Mouse (Mus musculus): ENCODE results near the gene Ptpn6. TPM values are rescaled to one million over a fixed set of nuclear protein-coding genes. Genes with fewer than 3 reads are reported as not detected.

Gene Ptpn6
- total and polyA plus RNA-seq, 3 experiments: 91.9 to 184 TPM; not detected in 1

- DNase-seq (ENCODE audit: low read depth, low spot score): no peak
- Histone ChIP-seq H3K4me1 (ENCODE audit: control insufficient read depth in 1 of 2, insufficient read depth in 2 of 2, low read length in 2 of 2) (peaks cover 3 to 26% of the 10 kb centered on the region in 2 experiments; a peak in 3 of 4 replicates), H3K9me3 (replicated peaks; ENCODE audit: insufficient read depth, low read length) (no peaks in the 10 kb centered on the region), H3K27me3 (ENCODE audit: control insufficient read depth in 1 of 2, insufficient read depth in 2 of 2, low read length in 2 of 2) (no peaks in the 10 kb centered on the region), H3K79me2 (ENCODE audit: control insufficient read depth, insufficient read depth, low read length, poor library complexity) (peaks cover 18% of the 10 kb centered on the region), H3K9ac (ENCODE audit: control insufficient read depth, low read depth, low read length, poor library complexity, severe bottlenecking) (no peak overlapping the region), H3K36me3 (ENCODE audit: control insufficient read depth in 1 of 2, insufficient read depth in 2 of 2, low read length in 2 of 2) (peaks cover 9 to 23% of the 10 kb centered on the region in 2 experiments), H3K27ac (ENCODE audit: control insufficient read depth, low read depth, low read length) (no peak overlapping the region), H3K4me3 (ENCODE audit: control insufficient read depth in 1 of 2, insufficient read depth in 1 of 2, low read depth in 2 of 2, low read length in 2 of 2) (no peak overlapping the region)
- TF ChIP-seq MAX (IDR thresholded peaks at IDR 0.05; ENCODE audit: low read length): no peak
- TF ChIP-seq ELF1 (IDR thresholded peaks at IDR 0.05; ENCODE audit: low read depth, low read length): no peak
- no peak for TF ChIP-seq GABPA (IDR thresholded peaks at IDR 0.05; ENCODE audit: low read depth, low read length)
- TF ChIP-seq MYB (IDR thresholded peaks at IDR 0.05; ENCODE audit: low read depth, low read length): no peak
- no peak for TF ChIP-seq CTCF (IDR thresholded peaks at IDR 0.05 in 2 of 3, conservative IDR thresholded peaks at IDR 0.05 in 1 of 3; ENCODE audit: control insufficient read depth in 1 of 3, insufficient read depth in 1 of 3, low read depth in 2 of 3, low read length in 3 of 3, poor library complexity in 1 of 3, severe bottlenecking in 1 of 3)
- TF ChIP-seq NELFE (IDR thresholded peaks at IDR 0.05; ENCODE audit: low read depth, low read length): no peak
These were observed 20.5 kb downstream of the Ptpn6 start for GRCm38 (mm10) chr6:124717968-124718367.

GRCm38 (mm10) chr6:124716864-124717490 lies 21.5 kb downstream of the Ptpn6 start:
- Histone ChIP-seq H3K4me3 (ENCODE audit: control insufficient read depth in 1 of 2, insufficient read depth in 1 of 2, low read depth in 2 of 2, low read length in 2 of 2) (no peak overlapping the region), H3K9me3 (replicated peaks; ENCODE audit: insufficient read depth, low read length) (no peaks in the 10 kb centered on the region), H3K27ac (ENCODE audit: control insufficient read depth, low read depth, low read length) (no peak overlapping the region), H3K79me2 (ENCODE audit: control insufficient read depth, insufficient read depth, low read length, poor library complexity) (peaks cover 27% of the 10 kb centered on the region), H3K4me1 (ENCODE audit: control insufficient read depth in 1 of 2, insufficient read depth in 2 of 2, low read length in 2 of 2) (peaks cover 3 to 26% of the 10 kb centered on the region in 2 experiments; a peak in 3 of 4 replicates), H3K36me3 (ENCODE audit: control insufficient read depth in 1 of 2, insufficient read depth in 2 of 2, low read length in 2 of 2) (peaks cover 9 to 23% of the 10 kb centered on the region in 2 experiments), H3K9ac (ENCODE audit: control insufficient read depth, low read depth, low read length, poor library complexity, severe bottlenecking) (no peak overlapping the region), H3K27me3 (ENCODE audit: control insufficient read depth in 1 of 2, insufficient read depth in 2 of 2, low read length in 2 of 2) (no peaks in the 10 kb centered on the region)
- TF ChIP-seq SMC3 (IDR thresholded peaks at IDR 0.05; ENCODE audit: low read depth, low read length) (peak; percentile 40), TBP (IDR thresholded peaks at IDR 0.05; ENCODE audit: low read depth, low read length) (no peak), EP300 (IDR thresholded peaks at IDR 0.05; ENCODE audit: low read depth in 1 of 2, low read length in 2 of 2) (no peak), HCFC1 (IDR thresholded peaks at IDR 0.05; ENCODE audit: low read depth, low read length) (no peak), KAT2A (conservative IDR thresholded peaks at IDR 0.05; ENCODE audit: low read depth, low read length) (no peak), POLR2A (IDR thresholded peaks at IDR 0.05; ENCODE audit: control insufficient read depth in 1 of 2, insufficient read depth in 1 of 2, low read depth in 1 of 2, low read length in 2 of 2, poor library complexity in 1 of 2) (0 out of 4 replicates have a peak, but pooled peaks of 1 of the 2 experiments have one; percentile 44), RCOR1 (IDR thresholded peaks at IDR 0.05; ENCODE audit: low read depth, low read length) (no peak), MAX (IDR thresholded peaks at IDR 0.05; ENCODE audit: low read length) (no peak), NRF1 (IDR thresholded peaks at IDR 0.05; ENCODE audit: insufficient read depth, low read depth, low read length, poor library complexity, severe bottlenecking) (no peak), RAD21 (IDR thresholded peaks at IDR 0.05; ENCODE audit: low read depth, low read length) (peak; percentile 33), GATA1 (IDR thresholded peaks at IDR 0.05; ENCODE audit: low read depth, low read length) (no peak), SIN3A (IDR thresholded peaks at IDR 0.05; ENCODE audit: low read length) (no peak), NELFE (IDR thresholded peaks at IDR 0.05; ENCODE audit: low read depth, low read length) (no peak), BHLHE40 (IDR thresholded peaks at IDR 0.05; ENCODE audit: borderline replicate concordance, low read depth, low read length) (no peak), POLR2AphosphoS2 (IDR thresholded peaks at IDR 0.05; ENCODE audit: low read length) (no peak), CHD1 (IDR thresholded peaks at IDR 0.05; ENCODE audit: low read depth, low read length) (no peak), MAFK (IDR thresholded peaks at IDR 0.05; ENCODE audit: borderline replicate concordance, low read depth, low read length) (no peak), ZC3H11A (IDR thresholded peaks at IDR 0.05; ENCODE audit: low read depth, low read length) (peak; percentile 35; the same call in 1 of the 2 replicates), CTCF (IDR thresholded peaks at IDR 0.05 in 2 of 3, conservative IDR thresholded peaks at IDR 0.05 in 1 of 3; ENCODE audit: control insufficient read depth in 1 of 3, insufficient read depth in 1 of 3, low read depth in 2 of 3, low read length in 3 of 3, poor library complexity in 1 of 3, severe bottlenecking in 1 of 3) (peak in 2 of 3 experiments; percentile 44 to 71; a peak in 5 of 6 replicates)
- DNase-seq (ENCODE audit: low read depth, low spot score): no peak
